Mouse (Mus musculus) cortical plate, adult 2 months (tissue): ENCODE results near the gene Olfr1386.

Experiments
- CTCF ChIP-seq: fragments of 200-500 bp; IDR thresholded peaks from 2 replicates; pipeline ENCODE4 v1.5.1; 2011; ENCODE audit warnings: mild to moderate bottlenecking, control low read depth, low read length; ENCODE audit not compliant: insufficient read depth; ENCODE audit errors: extremely low read depth
- POLR2A ChIP-seq: fragments of 200-500 bp; IDR thresholded peaks from 2 replicates; pipeline ENCODE4 v1.6.1; 2011; ENCODE audit warnings: mild to moderate bottlenecking, low read length, control low read depth; ENCODE audit not compliant: insufficient read depth; ENCODE audit errors: extremely low read depth

DNA sequence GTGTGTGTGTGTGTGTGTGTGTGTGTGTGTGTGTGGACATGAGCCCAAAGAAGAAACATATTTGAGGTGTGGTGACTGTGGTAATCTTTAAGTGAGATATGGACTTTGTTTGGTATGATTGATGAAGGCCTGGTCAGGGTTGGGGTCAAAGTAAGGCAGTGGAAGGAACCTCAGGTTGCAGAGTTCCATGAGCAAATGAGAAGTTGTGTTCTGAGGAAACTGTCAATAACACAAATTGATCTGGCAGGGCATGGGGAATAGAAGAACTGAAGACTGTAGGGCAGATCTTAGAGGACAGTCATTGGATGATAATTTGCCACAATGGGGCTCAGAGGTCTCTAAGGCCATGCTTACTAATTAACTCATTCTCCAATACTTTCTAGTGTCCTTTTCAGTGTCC, 54.5 kb downstream of the Olfr1386 start, which contains the start of gene Olfr1383:
- no peak for TF ChIP-seq POLR2A
- TF ChIP-seq CTCF, result no peak
